ENCODE assay signal across 8 mouse cellular contexts in the genomic region with DNA sequence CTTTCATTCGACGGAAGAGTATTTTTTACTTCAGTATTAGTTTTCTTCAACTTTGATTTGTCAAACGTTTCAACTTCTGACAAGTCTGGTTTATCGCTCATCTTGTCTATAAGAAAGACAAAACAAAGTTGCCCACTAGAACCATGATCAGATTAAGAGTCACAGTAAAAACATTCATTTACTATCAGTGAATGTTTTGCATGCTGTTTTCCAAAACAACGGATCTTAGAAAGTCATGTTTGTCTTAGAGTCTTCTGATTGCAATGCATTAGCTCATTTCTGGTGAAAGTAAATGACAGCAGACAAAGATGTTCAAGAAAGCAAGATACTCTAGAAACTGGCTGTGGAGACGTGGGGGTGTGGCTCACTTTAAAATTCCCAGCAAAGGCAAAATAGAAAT. TPM values are rescaled to one million over a fixed set of nuclear protein-coding genes. Genes with fewer than 3 reads are reported as not detected.
DNase-seq lines count a peak whose midpoint lies in the region; ATAC-seq and TF ChIP-seq lines count a peak whose summit lies in the region.
"Not testable (repeated sequence)": the region's sequence is repeated elsewhere in the genome, so short reads cannot be mapped to it uniquely, and the experiment has no call there.

TSS of gene Tmsb15b2 (minus strand) at position 101 of the 400 bp plus-strand sequence.

- H3K9me3 ChIP-seq in embryonic facial prominence, embryonic 15.5 days (replicated peaks); heart, embryonic 13.5 days; intestine, embryonic 15.5 days; liver, embryonic 14.5 days (ENCODE audit: control insufficient read depth, low read length); midbrain, embryonic 16.5 days (replicated peaks; ENCODE audit: control insufficient read depth, low read length, poor library complexity, severe bottlenecking): not testable (repeated sequence)

- not testable (repeated sequence) for H3K36me3 ChIP-seq in embryonic facial prominence, embryonic 15.5 days; heart, embryonic 13.5 days; intestine, embryonic 15.5 days; liver, embryonic 14.5 days (replicated peaks; ENCODE audit: control insufficient read depth, insufficient read depth, low read depth); midbrain, embryonic 16.5 days (ENCODE audit: control insufficient read depth, insufficient read depth, low read length); thymus, adult 2 months (ENCODE audit: control insufficient read depth, insufficient read depth, low read length)

- peak within 1 kb of the TSS; percentile 51 for H3K4me2 ChIP-seq in embryonic facial prominence, embryonic 15.5 days (replicated peaks)
- H3K4me2 ChIP-seq in heart, embryonic 13.5 days = peak within 1 kb of the TSS; percentile 67
- peak within 1 kb of the TSS; percentile 56 for H3K4me2 ChIP-seq in intestine, embryonic 15.5 days (replicated peaks)
- H3K4me2 ChIP-seq in liver, embryonic 14.5 days (ENCODE audit: low read depth) = peak within 1 kb of the TSS; percentile 16
- peak within 1 kb of the TSS; percentile 65 for H3K4me2 ChIP-seq in midbrain, embryonic 16.5 days (ENCODE audit: low read length)

- not testable (repeated sequence) for TF ChIP-seq EP300 in liver, embryonic 14.5 days (IDR thresholded peaks at IDR 0.05; ENCODE audit: low read depth)

- peak within 1 kb of the TSS; percentile 47 for H3K4me3 ChIP-seq in embryonic facial prominence, embryonic 15.5 days (replicated peaks)
- peak within 1 kb of the TSS; percentile 53 for H3K4me3 ChIP-seq in heart, embryonic 13.5 days
- H3K4me3 ChIP-seq in intestine, embryonic 15.5 days (replicated peaks) = peak within 1 kb of the TSS; percentile 40
- peak within 1 kb of the TSS in 1 of 2 experiments; percentile 25; a peak in 1 of 4 replicates for H3K4me3 ChIP-seq in liver, embryonic 14.5 days (ENCODE audit: insufficient read depth in 1 of 2, low read depth in 2 of 2, low read length in 2 of 2)
- peak within 1 kb of the TSS; percentile 46 for H3K4me3 ChIP-seq in midbrain, embryonic 16.5 days (ENCODE audit: low read depth, low read length)
- H3K4me3 ChIP-seq in thymus, adult 2 months (ENCODE audit: control insufficient read depth, insufficient read depth, low read length) = peak within 1 kb of the TSS; percentile 99

- not testable (repeated sequence) for H3K9ac ChIP-seq in embryonic facial prominence, embryonic 15.5 days; liver, embryonic 14.5 days (replicated peaks)
- peak within 1 kb of the TSS; percentile 71 for H3K9ac ChIP-seq in heart, embryonic 13.5 days
- H3K9ac ChIP-seq in intestine, embryonic 15.5 days = peak within 1 kb of the TSS; percentile 46; the same call in 1 of the 2 replicates
- peak within 1 kb of the TSS; percentile 62 for H3K9ac ChIP-seq in midbrain, embryonic 16.5 days (ENCODE audit: low read depth, low read length)

- H3K27ac ChIP-seq in embryonic facial prominence, embryonic 15.5 days (replicated peaks); heart, embryonic 13.5 days (replicated peaks); intestine, embryonic 15.5 days; liver, embryonic 14.5 days; midbrain, embryonic 16.5 days (ENCODE audit: low read length); thymus, adult 2 months (ENCODE audit: control insufficient read depth, insufficient read depth, low read length): not testable (repeated sequence)

- DNase-seq in adrenal gland, postnatal 10 days; left cerebral cortex, adult 18-20 months (ENCODE audit: low spot score in 2 of 2); liver, embryonic 14.5 days (ENCODE audit: low read depth in 3 of 3, low spot score in 3 of 3); thymus, adult 2 months: not testable (repeated sequence)

- not testable (repeated sequence) for TF ChIP-seq POLR2A in thymus, adult 2 months (IDR thresholded peaks at IDR 0.05; ENCODE audit: control insufficient read depth, extremely low read depth, insufficient read depth, low read length, poor library complexity)

- 87% methylated on average over 6 of the region's 6 CpGs for WGBS in embryonic facial prominence, embryonic 15.5 days
- 77% methylated on average over 6 of the region's 6 CpGs for WGBS in heart, embryonic 13.5 days
- 86% methylated on average over 6 of the region's 6 CpGs for WGBS in intestine, embryonic 15.5 days
- WGBS in liver, embryonic 14.5 days (ENCODE audit: insufficient replicate concordance) = 70% methylated on average over 6 of the region's 6 CpGs
- WGBS in midbrain, embryonic 16.5 days = 83% methylated on average over 6 of the region's 6 CpGs
- WGBS in thymus, adult 2 months = 96% methylated on average over 6 of the region's 6 CpGs

- TF ChIP-seq CTCF in liver, embryonic 14.5 days (IDR thresholded peaks at IDR 0.05; ENCODE audit: low read depth); thymus, adult 2 months (IDR thresholded peaks at IDR 0.05; ENCODE audit: borderline replicate concordance, control insufficient read depth, extremely low read depth, insufficient read depth, low read length, poor library complexity): not testable (repeated sequence)

- not testable (repeated sequence) for ATAC-seq in embryonic facial prominence, embryonic 15.5 days (ENCODE audit: insufficient number of reproducible peaks, low FRiP score, low TSS enrichment, low read depth); heart, embryonic 13.5 days (ENCODE audit: extremely low read depth, insufficient number of reproducible peaks, low FRiP score, low TSS enrichment); intestine, embryonic 15.5 days; liver, embryonic 14.5 days (ENCODE audit: insufficient read depth); midbrain, embryonic 16.5 days

- H3K4me1 ChIP-seq in embryonic facial prominence, embryonic 15.5 days; heart, embryonic 13.5 days; intestine, embryonic 15.5 days (replicated peaks); liver, embryonic 14.5 days (replicated peaks; ENCODE audit: control insufficient read depth in 2 of 2, insufficient read depth in 2 of 2, low read length in 1 of 2); midbrain, embryonic 16.5 days (ENCODE audit: control insufficient read depth, insufficient read depth, low read length); thymus, adult 2 months (replicated peaks; ENCODE audit: control insufficient read depth, insufficient read depth, low read length): not testable (repeated sequence)

- H3K27me3 ChIP-seq in embryonic facial prominence, embryonic 15.5 days; heart, embryonic 13.5 days (replicated peaks); intestine, embryonic 15.5 days (replicated peaks); liver, embryonic 14.5 days (ENCODE audit: control insufficient read depth, insufficient read depth, low read length); midbrain, embryonic 16.5 days (ENCODE audit: control insufficient read depth, insufficient read depth, low read depth, low read length); thymus, adult 2 months (ENCODE audit: control insufficient read depth, insufficient read depth, low read length): not testable (repeated sequence)

RNA-seq across cellular contexts. Expression of gene Tmsb15b2, which starts in this region (rescaled TPM):
- 10 to 100 TPM; 13.1 to 18.8 TPM for total RNA-seq in adrenal gland, postnatal 10 days (2021)
- 45.0 and 55.7 TPM in 2 replicates for polyA plus RNA-seq in embryonic facial prominence, embryonic 15.5 days (2015; fragmentation: Nextera tagmentation; extraction: Ambion mirVana)
- 16.5 and 17.7 TPM in 2 replicates for polyA plus RNA-seq in heart, embryonic 13.5 days (2015; fragmentation: Nextera tagmentation; extraction: Ambion mirVana)
- 51.1 and 52.2 TPM in 2 replicates for polyA plus RNA-seq in intestine, embryonic 15.5 days (2015; fragmentation: Nextera tagmentation; extraction: Ambion mirVana)
- total RNA-seq in left cerebral cortex, adult 18-20 months (2021) = 10 to 100 TPM; 14.5 to 18.9 TPM
- 1.4 and 4.1 TPM in 2 replicates for polyA plus RNA-seq in liver, embryonic 14.5 days (2012; rRNA removed)
- polyA plus RNA-seq in liver, embryonic 14.5 days (2014; fragmentation: Nextera tagmentation; extraction: Ambion mirVana) = 7.0 and 9.8 TPM in 2 replicates
- polyA plus RNA-seq in midbrain, embryonic 16.5 days (2015; fragmentation: Nextera tagmentation; extraction: Ambion mirVana) = 80.7 and 96.3 TPM in 2 replicates
- polyA plus RNA-seq in thymus, adult 2 months (2012; rRNA removed) = not detected in 2 replicates

Comparison
In these comparisons a context has a peak if more than half of its experiments do, and no peak if none do; other contexts are left out.
1. H3K4me2 ChIP-seq: peak in every context shown above with its lines; median percentile 67 in heart, embryonic 13.5 days; 65 in midbrain, embryonic 16.5 days; 56 in intestine, embryonic 15.5 days; 51 in embryonic facial prominence, embryonic 15.5 days; 16 in liver, embryonic 14.5 days.